Mouse (Mus musculus) kidney, postnatal 0 days (tissue): Measurements from ENCODE around the gene Dtx3. TPM values are rescaled to one million over a fixed set of nuclear protein-coding genes. Genes with fewer than 3 reads are reported as not detected.

Source experiments
- ATAC-seq: fragments of 200-750 bp; cut with Nextera tagmentation; replicated peaks from 2 replicates; pipeline ENCODE4 v1.8.0; 2017; ENCODE audit warnings: low read depth, moderate number of reproducible peaks, moderate TSS enrichment, moderate library complexity; ENCODE audit not compliant: low FRiP score
- DNase-seq: peaks from one replicate; pipeline ENCODE4 v3.0.0-alpha.2; 2016; ENCODE audit warnings: low spot score
- H3K27ac ChIP-seq: fragments of 300-500 bp; sonication (generic); 2 replicates; pipeline ENCODE4 v1.5.1; 2014; ENCODE audit warnings: mild to moderate bottlenecking
- H3K27me3 ChIP-seq: fragments of 300-500 bp; sonication (generic); 2 replicates; pipeline ENCODE4 v1.6.1; 2014; ENCODE audit warnings: low read length, mixed read lengths; ENCODE audit not compliant: insufficient read depth
- H3K36me3 ChIP-seq: fragments of 300-500 bp; sonication (generic); 2 replicates; pipeline ENCODE4 v1.6.1; 2014; ENCODE audit warnings: low read length, mixed read lengths; ENCODE audit not compliant: insufficient read depth
- H3K4me1 ChIP-seq: fragments of 300-500 bp; sonication (generic); replicated peaks from 2 replicates; pipeline ENCODE4 v1.6.1; 2014; ENCODE audit warnings: antibody characterized with exemption, low read length, mixed read lengths; ENCODE audit not compliant: insufficient read depth
- H3K4me2 ChIP-seq: fragments of 300-500 bp; sonication (generic); 2 replicates; pipeline ENCODE4 v1.6.1; 2014; ENCODE audit warnings: mild to moderate bottlenecking, low read length, moderate library complexity, mixed read lengths
- H3K4me3 ChIP-seq: fragments of 300-500 bp; sonication (generic); replicated peaks from 2 replicates; pipeline ENCODE4 v1.5.1; 2014; ENCODE audit warnings: low read depth, low read length
- H3K9ac ChIP-seq: fragments of 300-500 bp; sonication (generic); 2 replicates; pipeline ENCODE4 v1.6.1; 2014; ENCODE audit warnings: low read depth, low read length
- H3K9me3 ChIP-seq: fragments of 300-500 bp; sonication (generic); replicated peaks from 2 replicates; pipeline ENCODE4 v1.6.1; 2016; ENCODE audit warnings: low read length, inconsistent platforms, mixed read lengths
- CTCF ChIP-seq: IDR thresholded peaks from 2 replicates; pipeline ENCODE4 v1.5.1; 2016; ENCODE audit warnings: antibody characterized with exemption, low read depth, mild to moderate bottlenecking, moderate library complexity
- WGBS: fragments of 180-500 bp; shearing (Covaris S2); extraction: QIAGEN DNeasy Blood & Tissue Kit; methylation state at CpG from one replicate; pipeline ENCODE4 v1.1.7; 2014; 5-methylcytosine and 5-hydroxymethylcytosine counted together
- polyA plus RNA-seq: library from polyadenylated mRNA; unstranded; fragments of >200 nt; fragmentation: Nextera tagmentation; extraction: Ambion mirVana; gene quantifications from 2 replicates; pipeline ENCODE4 v1.2.1, GENCODE M21; 2015

Gene Dtx3
- polyA plus RNA-seq, 1 experiment from 2014 or later, result 85.1 TPM

GRCm38 (mm10) chr10:127160728-127161127, 34.8 kb downstream of the Dtx3 start:
- no peaks in the 10 kb centered on the region for H3K27me3 ChIP-seq
- 70% methylated on average over 3 of the region's 3 CpGs for WGBS
- H3K4me2 ChIP-seq, result no peak overlapping the region
- H3K9me3 ChIP-seq, result no peaks in the 10 kb centered on the region
- H3K9ac ChIP-seq, result no peak overlapping the region
- ATAC-seq (no peak), DNase-seq (no peak)
- no peak overlapping the region for H3K27ac ChIP-seq
- no peak for TF ChIP-seq CTCF
- H3K36me3 ChIP-seq, result no peaks in the 10 kb centered on the region
- peaks cover 5% of the 10 kb centered on the region; the same call in 1 of the 2 replicates for H3K4me1 ChIP-seq
- H3K4me3 ChIP-seq, result no peak overlapping the region

DNA sequence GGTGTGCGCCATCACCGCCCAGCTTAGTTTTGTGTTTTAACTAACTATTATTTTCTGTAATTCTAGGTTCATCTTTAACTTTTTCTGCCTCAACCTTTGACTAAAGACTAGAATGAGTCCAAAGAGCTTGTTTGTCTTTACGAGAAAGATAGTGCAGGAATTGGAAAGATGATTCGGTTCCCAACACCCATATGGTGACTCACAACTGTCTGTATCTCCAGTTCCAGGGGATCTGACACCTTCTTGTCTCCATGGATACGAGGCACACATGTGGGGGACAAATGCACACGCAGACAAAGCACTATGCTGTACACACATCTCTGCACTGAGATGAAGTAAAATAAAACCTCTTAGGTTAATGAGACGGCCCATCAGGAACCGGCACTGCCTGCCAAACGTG, 35.4 kb downstream of the Dtx3 start:
- no peak overlapping the region for H3K27ac ChIP-seq
- H3K9ac ChIP-seq, result no peak overlapping the region
- no peak overlapping the region for H3K4me3 ChIP-seq
- no peak overlapping the region for H3K4me2 ChIP-seq
- no peak for ATAC-seq
- no peaks in the 10 kb centered on the region for H3K36me3 ChIP-seq
- no peak for TF ChIP-seq CTCF
- no peaks in the 10 kb centered on the region for H3K4me1 ChIP-seq
- DNase-seq, result no peak
- no peaks in the 10 kb centered on the region for H3K9me3 ChIP-seq
- H3K27me3 ChIP-seq, result no peaks in the 10 kb centered on the region
- 73% methylated on average over 9 of the region's 9 CpGs for WGBS

GRCm38 (mm10) chr10:127158471-127158870, 37.1 kb downstream of the Dtx3 start:
- Histone ChIP-seq H3K36me3 (no peaks in the 10 kb centered on the region), H3K9ac (no peak overlapping the region), H3K4me3 (no peak overlapping the region), H3K9me3 (no peaks in the 10 kb centered on the region), H3K27me3 (no peaks in the 10 kb centered on the region), H3K27ac (no peak overlapping the region), H3K4me1 (no peaks in the 10 kb centered on the region), H3K4me2 (no peak overlapping the region)
- no peak for TF ChIP-seq CTCF
- no peak for ATAC-seq
- no peak for DNase-seq
- WGBS, result 70% methylated on average over 3 of the region's 3 CpGs

DNA sequence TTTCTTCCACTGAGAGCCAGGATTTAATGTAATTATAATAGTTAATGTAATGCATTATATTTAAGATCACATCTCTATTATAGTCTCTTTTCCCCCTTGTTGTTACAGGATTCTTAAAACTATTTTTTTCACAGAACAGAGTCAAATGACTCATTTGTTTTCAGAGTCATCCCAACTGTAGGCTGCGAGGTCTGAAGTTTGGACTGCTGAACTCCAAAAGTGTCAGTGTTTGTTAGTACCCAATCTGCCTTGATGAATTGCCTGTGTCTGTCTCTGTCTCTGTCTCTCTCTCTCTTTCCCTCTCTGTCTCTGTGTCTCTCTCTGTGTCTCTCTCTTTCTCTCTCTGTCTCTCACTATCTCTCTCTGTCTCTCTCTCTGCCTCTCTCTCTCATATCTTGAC, 39.0 kb downstream of the Dtx3 start:
- WGBS, result 60% methylated on average over 1 of the region's 1 CpGs

DNA sequence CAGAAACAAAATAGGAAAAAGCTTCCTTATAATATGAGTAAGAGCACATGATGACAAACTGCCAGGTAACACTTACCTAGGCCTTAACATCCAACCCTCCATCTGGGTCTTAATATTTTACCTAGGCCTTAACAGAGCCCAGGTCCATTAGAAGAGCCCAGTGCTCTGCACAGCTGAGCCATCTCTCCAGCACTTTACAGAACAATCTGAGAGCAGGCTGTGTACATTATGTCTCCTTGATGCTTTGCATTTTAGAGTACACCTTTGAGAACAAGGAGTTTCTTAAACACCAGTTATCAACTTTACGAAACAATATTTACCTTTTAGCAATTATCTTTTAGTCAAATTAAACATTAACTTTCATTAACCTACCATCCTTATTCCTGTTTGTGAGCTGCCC, 39.4 kb downstream of the Dtx3 start:
- Histone ChIP-seq H3K9ac (no peak overlapping the region), H3K4me1 (no peaks in the 10 kb centered on the region), H3K4me3 (no peak overlapping the region), H3K36me3 (no peaks in the 10 kb centered on the region), H3K27me3 (no peaks in the 10 kb centered on the region), H3K4me2 (no peak overlapping the region), H3K9me3 (no peaks in the 10 kb centered on the region), H3K27ac (peak overlapping the region; percentile 83; the same call in 1 of the 2 replicates)
- no peak for ATAC-seq
- DNase-seq, result no peak
- TF ChIP-seq CTCF, result no peak
- WGBS, result 60% methylated on average over 1 of the region's 1 CpGs

More for the DNA sequence above, 39.0 kb downstream of the Dtx3 start:
- Histone ChIP-seq H3K27me3 (no peaks in the 10 kb centered on the region), H3K4me1 (no peaks in the 10 kb centered on the region), H3K9me3 (no peaks in the 10 kb centered on the region), H3K36me3 (no peaks in the 10 kb centered on the region), H3K4me2 (no peak overlapping the region), H3K9ac (no peak overlapping the region), H3K27ac (no peak overlapping the region), H3K4me3 (no peak overlapping the region)
- no peak for ATAC-seq
- no peak for DNase-seq
- TF ChIP-seq CTCF, result no peak

- WGBS, result 63% methylated on average over 5 of the region's 5 CpGs
- no peaks in the 10 kb centered on the region for H3K4me1 ChIP-seq
- no peaks in the 10 kb centered on the region for H3K9me3 ChIP-seq
- ATAC-seq (peak; percentile 44; the same call in 1 of the 2 replicates), DNase-seq (no peak)
- no peaks in the 10 kb centered on the region for H3K27me3 ChIP-seq
- no peak overlapping the region for H3K4me3 ChIP-seq
- no peaks in the 10 kb centered on the region for H3K36me3 ChIP-seq
- no peak overlapping the region for H3K9ac ChIP-seq
- H3K4me2 ChIP-seq, result no peak overlapping the region
- H3K27ac ChIP-seq, result peak overlapping the region; percentile 83
- TF ChIP-seq CTCF, result no peak
Measured at GRCm38 (mm10) chr10:127154652-127155051, 40.9 kb downstream of the Dtx3 start.

GRCm38 (mm10) chr10:127154241-127154640, 41.3 kb downstream of the Dtx3 start:
- DNase-seq (peak; percentile 40), ATAC-seq (peak; percentile 85)
- Histone ChIP-seq H3K27ac (peak overlapping the region; percentile 83), H3K4me1 (no peaks in the 10 kb centered on the region), H3K4me3 (no peak overlapping the region), H3K9ac (no peak overlapping the region), H3K27me3 (no peaks in the 10 kb centered on the region), H3K9me3 (no peaks in the 10 kb centered on the region), H3K36me3 (no peaks in the 10 kb centered on the region), H3K4me2 (no peak overlapping the region)
- 58% methylated on average over 2 of the region's 2 CpGs for WGBS
- no peak for TF ChIP-seq CTCF
